Mouse (Mus musculus) stomach, embryonic 15.5 days (tissue): ENCODE data around the gene Fuca1. TPM values are rescaled to one million over a fixed set of nuclear protein-coding genes. Genes with fewer than 3 reads are reported as not detected.
A peak's percentile ranks its signal among the peaks of the same experiment; 100 is the strongest.

Experiments
- ATAC-seq: fragments of 200-750 bp; cut with Nextera tagmentation; 2 replicates; pipeline ENCODE4 v1.8.0; 2017; ENCODE audit warnings: low read depth, moderate number of reproducible peaks, moderate TSS enrichment; ENCODE audit not compliant: insufficient read depth, low FRiP score
- H3K27ac ChIP-seq: fragments of 300-500 bp; sonication (generic); 2 replicates; pipeline ENCODE4 v1.5.1; 2015; ENCODE audit warnings: mild to moderate bottlenecking, inconsistent platforms
- H3K27me3 ChIP-seq: fragments of 300-500 bp; sonication (generic); replicated peaks from 2 replicates; pipeline ENCODE4 v1.6.1; 2015; ENCODE audit warnings: inconsistent platforms
- H3K36me3 ChIP-seq: fragments of 300-500 bp; sonication (generic); 2 replicates; pipeline ENCODE4 v1.6.1; 2015; ENCODE audit warnings: inconsistent platforms
- H3K4me1 ChIP-seq: fragments of 300-500 bp; sonication (generic); 2 replicates; pipeline ENCODE4 v1.6.1; 2015; ENCODE audit warnings: inconsistent platforms
- H3K4me2 ChIP-seq: fragments of 300-500 bp; sonication (generic); 2 replicates; pipeline ENCODE4 v1.6.1; 2015; ENCODE audit warnings: mild to moderate bottlenecking, inconsistent platforms
- H3K4me3 ChIP-seq: fragments of 300-500 bp; sonication (generic); replicated peaks from 2 replicates; pipeline ENCODE4 v1.5.1; 2015; ENCODE audit warnings: inconsistent platforms
- H3K9ac ChIP-seq: fragments of 300-500 bp; sonication (generic); 2 replicates; pipeline ENCODE4 v1.6.1; 2015; ENCODE audit warnings: inconsistent platforms
- H3K9me3 ChIP-seq: fragments of 300-500 bp; sonication (generic); 2 replicates; pipeline ENCODE4 v1.6.1; 2016; ENCODE audit warnings: inconsistent platforms
- WGBS: fragments of 180-500 bp; shearing (Covaris S2); methylation state at CpG from one replicate; pipeline ENCODE4 v1.1.7; 2015; 5-methylcytosine and 5-hydroxymethylcytosine counted together
- polyA plus RNA-seq: library from polyadenylated mRNA; unstranded; fragments of >200 nt; fragmentation: Nextera tagmentation; extraction: Ambion mirVana; gene quantifications from 2 replicates; pipeline ENCODE4 v1.2.1, GENCODE M21; 2015

Fuca1 gene
- polyA plus RNA-seq, 1 experiment from 2014 or later, result 96.3 TPM

- ATAC-seq, result no peak
- Histone ChIP-seq H3K4me3 (no peak overlapping the region), H3K27ac (no peak overlapping the region), H3K27me3 (no peaks in the 10 kb centered on the region), H3K9ac (no peak overlapping the region), H3K4me2 (no peak overlapping the region), H3K36me3 (no peaks in the 10 kb centered on the region), H3K4me1 (no peaks in the 10 kb centered on the region), H3K9me3 (no peaks in the 10 kb centered on the region)
- 23% methylated on average over 3 of the region's 3 CpGs for WGBS
These were observed 7.7 kb upstream of the Fuca1 start for GRCm38 (mm10) chr4:135912835-135913234.

DNA sequence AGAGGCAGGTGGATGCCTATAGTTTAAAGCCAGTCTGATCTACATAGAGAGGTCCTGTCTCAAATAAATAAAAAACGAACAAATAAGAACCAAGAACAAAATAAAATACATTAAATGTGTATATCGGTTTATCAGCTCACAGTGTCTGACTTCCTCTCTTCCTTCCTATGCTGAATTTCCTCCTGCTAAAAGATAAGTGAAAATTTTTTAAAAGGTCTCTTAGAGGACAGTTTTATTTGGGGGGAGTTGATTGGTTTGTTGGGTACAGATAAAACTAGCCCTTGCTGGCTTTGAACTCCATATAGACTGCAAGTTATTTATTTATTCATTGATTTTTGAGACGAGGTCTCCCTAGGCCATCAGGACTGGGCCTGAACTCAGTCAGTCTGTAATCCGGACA is 7.1 kb upstream of the Fuca1 start:
- H3K27ac ChIP-seq, result no peak overlapping the region
- no peak overlapping the region for H3K4me2 ChIP-seq
- no peaks in the 10 kb centered on the region for H3K4me1 ChIP-seq
- no peak overlapping the region for H3K9ac ChIP-seq
- no peak for ATAC-seq
- H3K36me3 ChIP-seq, result no peaks in the 10 kb centered on the region
- no peaks in the 10 kb centered on the region for H3K27me3 ChIP-seq
- H3K9me3 ChIP-seq, result no peaks in the 10 kb centered on the region
- WGBS, result 59% methylated on average over 4 of the region's 4 CpGs
- H3K4me3 ChIP-seq, result no peak overlapping the region

DNA sequence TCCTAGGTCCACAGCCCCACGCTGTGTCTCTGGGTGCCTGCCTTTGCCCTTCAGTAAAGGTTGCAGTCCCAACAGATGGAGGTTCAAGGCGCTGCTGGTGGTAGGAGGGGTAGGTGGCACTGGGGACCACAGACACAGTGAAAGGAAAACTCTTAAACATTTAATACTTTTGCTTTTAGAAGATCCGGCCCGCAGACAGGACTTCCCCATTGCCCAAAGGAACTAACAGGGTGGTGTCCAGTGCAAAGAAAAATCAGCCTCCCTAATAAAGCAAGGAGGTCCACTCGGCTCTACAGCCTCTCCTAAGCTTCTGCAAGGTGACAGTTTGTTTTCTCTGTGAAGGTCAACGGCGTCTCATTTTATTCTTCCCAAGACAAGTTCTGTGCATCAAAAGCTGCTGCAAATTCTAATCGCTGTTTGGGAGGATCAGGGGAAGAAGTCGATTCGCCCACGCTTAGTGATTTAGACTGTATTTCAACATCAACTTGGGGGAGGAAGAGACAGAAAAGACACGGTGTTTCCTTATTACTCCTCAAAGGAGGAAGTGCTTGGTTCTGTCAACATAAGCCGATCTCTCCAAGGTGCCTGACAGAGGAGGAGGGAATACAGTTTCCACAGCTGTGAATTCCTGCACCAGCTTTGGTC is 1.8 kb upstream of the Fuca1 start:
- no peak overlapping the region for H3K9ac ChIP-seq
- H3K4me1 ChIP-seq, result no peaks in the 10 kb centered on the region
- H3K27ac ChIP-seq, result peak overlapping the region; percentile 45
- 0 out of 2 replicates have a peak, but pooled peaks cover 6% of the 10 kb centered on the region for H3K36me3 ChIP-seq
- H3K27me3 ChIP-seq, result no peaks in the 10 kb centered on the region
- H3K4me2 ChIP-seq, result no peak overlapping the region
- no peak overlapping the region for H3K4me3 ChIP-seq
- no peak for ATAC-seq
- 76% methylated on average over 13 of the region's 13 CpGs for WGBS
- no peaks in the 10 kb centered on the region for H3K9me3 ChIP-seq

DNA sequence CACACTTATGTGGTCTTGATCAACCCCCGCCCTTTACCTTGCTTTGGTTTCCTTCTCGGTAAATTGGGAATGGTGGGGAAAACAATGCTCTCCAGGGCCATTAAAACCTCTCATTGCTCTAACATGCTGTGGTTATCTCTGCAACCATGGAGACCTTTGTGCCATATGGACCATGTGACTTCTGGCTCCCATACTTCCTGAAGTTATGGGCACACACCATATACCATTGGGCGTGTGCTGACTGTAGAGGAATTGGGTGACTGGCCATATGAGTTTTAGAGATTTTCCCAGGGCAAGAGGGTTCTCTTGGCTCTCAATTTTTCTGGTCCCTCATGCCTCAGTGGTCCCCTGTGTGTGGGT is 1.3 kb upstream of the Fuca1 start:
- no peak overlapping the region for H3K4me2 ChIP-seq
- H3K4me1 ChIP-seq, result no peaks in the 10 kb centered on the region
- H3K9ac ChIP-seq, result no peak overlapping the region
- 88% methylated on average over 3 of the region's 3 CpGs for WGBS
- no peaks in the 10 kb centered on the region for H3K27me3 ChIP-seq
- H3K27ac ChIP-seq, result no peak overlapping the region; the same call in 1 of the 2 replicates
- no peak overlapping the region for H3K4me3 ChIP-seq
- H3K36me3 ChIP-seq, result 0 out of 2 replicates have a peak, but pooled peaks cover 6% of the 10 kb centered on the region
- H3K9me3 ChIP-seq, result no peaks in the 10 kb centered on the region
- no peak for ATAC-seq

GRCm38 (mm10) chr4:135921257-135922120 is 954 bp downstream of the Fuca1 start:
- ATAC-seq, result no peak
- Histone ChIP-seq H3K9me3 (no peaks in the 10 kb centered on the region), H3K36me3 (peaks cover 18% of the 10 kb centered on the region), H3K27me3 (no peaks in the 10 kb centered on the region), H3K4me1 (no peaks in the 10 kb centered on the region), H3K27ac (peak overlapping the region; percentile 86), H3K4me3 (peak overlapping the region; percentile 90), H3K4me2 (peak overlapping the region; percentile 95), H3K9ac (peak overlapping the region; percentile 77)
- WGBS, result 3% methylated on average over 26 of the region's 26 CpGs

DNA sequence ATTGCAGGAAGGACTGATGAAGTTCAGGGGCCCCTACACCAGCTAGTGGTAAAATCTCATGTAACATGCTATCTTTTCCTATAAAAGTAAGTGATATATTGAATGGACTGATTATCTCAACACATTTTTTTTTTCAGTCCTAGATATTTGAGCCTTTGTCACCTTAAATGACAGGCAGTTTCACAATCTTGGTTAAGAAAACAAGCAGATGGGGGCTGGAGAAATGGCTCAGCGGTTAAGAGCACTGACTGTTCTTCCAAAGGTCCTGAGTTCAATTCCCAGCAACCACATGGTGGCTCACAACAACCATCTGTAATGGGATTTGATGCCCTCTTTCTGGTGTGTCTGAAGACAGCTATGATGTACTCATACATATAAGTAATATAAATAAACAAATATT is 1.7 kb downstream of the Fuca1 start:
- Histone ChIP-seq H3K9ac (no peak overlapping the region), H3K27me3 (no peaks in the 10 kb centered on the region), H3K27ac (no peak overlapping the region), H3K4me1 (no peaks in the 10 kb centered on the region), H3K4me3 (peak overlapping the region; percentile 90; the same call in 1 of the 2 replicates), H3K9me3 (no peaks in the 10 kb centered on the region), H3K4me2 (peak overlapping the region; percentile 95), H3K36me3 (peaks cover 20% of the 10 kb centered on the region)
- 67% methylated on average over 1 of the region's 1 CpGs for WGBS
- ATAC-seq, result no peak

DNA sequence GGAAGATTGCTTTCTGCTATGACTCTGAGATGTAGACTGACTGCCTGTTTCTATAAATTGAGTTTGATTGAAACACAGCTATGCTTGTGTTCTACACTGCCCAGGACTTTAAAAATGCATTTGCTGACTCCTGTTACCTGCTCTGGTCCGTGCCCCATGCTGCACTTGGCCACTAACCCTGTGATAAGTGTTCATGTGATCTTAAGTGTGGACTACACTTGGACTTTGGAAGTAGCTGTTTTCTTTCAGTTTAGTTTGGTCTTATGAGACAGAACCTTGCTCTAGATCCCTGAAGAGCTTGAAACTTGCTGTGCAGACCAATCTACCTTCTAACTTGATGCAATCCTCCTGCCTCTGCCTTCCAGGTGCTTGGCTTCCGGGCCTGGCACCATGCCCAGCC is 3.9 kb downstream of the Fuca1 start:
- 73% methylated on average over 2 of the region's 2 CpGs for WGBS

DNA sequence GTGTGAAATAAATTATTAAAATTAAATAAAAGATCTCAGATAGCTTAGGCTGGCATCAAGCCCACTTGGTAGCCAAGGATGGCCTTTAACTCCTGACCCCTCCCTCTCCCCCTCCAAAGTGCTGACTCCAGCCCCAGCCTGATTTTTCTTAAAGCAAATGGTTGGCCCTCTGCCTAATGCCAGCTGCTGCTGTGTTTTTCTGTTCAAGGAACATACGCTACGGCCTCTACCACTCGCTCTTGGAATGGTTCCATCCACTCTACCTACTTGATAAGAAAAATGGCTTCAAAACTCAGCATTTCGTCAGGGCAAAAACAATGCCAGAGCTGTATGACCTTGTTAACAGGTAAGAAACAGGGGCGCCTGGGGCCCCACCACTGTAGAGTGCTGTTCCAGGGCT is 4.8 kb downstream of the Fuca1 start:
- no peaks in the 10 kb centered on the region for H3K9me3 ChIP-seq
- peaks cover 27% of the 10 kb centered on the region for H3K36me3 ChIP-seq
- H3K4me3 ChIP-seq, result no peak overlapping the region
- no peaks in the 10 kb centered on the region for H3K4me1 ChIP-seq
- H3K9ac ChIP-seq, result no peak overlapping the region
- no peak overlapping the region for H3K4me2 ChIP-seq
- ATAC-seq, result no peak
- WGBS, result 75% methylated on average over 5 of the region's 5 CpGs
- no peaks in the 10 kb centered on the region for H3K27me3 ChIP-seq
- H3K27ac ChIP-seq, result no peak overlapping the region

More for the DNA sequence above, 3.9 kb downstream of the Fuca1 start:
- Histone ChIP-seq H3K9me3 (no peaks in the 10 kb centered on the region), H3K9ac (no peak overlapping the region), H3K27ac (no peak overlapping the region), H3K4me2 (no peak overlapping the region), H3K4me1 (no peaks in the 10 kb centered on the region), H3K36me3 (peaks cover 27% of the 10 kb centered on the region), H3K4me3 (no peak overlapping the region), H3K27me3 (no peaks in the 10 kb centered on the region)
- ATAC-seq, result no peak

DNA sequence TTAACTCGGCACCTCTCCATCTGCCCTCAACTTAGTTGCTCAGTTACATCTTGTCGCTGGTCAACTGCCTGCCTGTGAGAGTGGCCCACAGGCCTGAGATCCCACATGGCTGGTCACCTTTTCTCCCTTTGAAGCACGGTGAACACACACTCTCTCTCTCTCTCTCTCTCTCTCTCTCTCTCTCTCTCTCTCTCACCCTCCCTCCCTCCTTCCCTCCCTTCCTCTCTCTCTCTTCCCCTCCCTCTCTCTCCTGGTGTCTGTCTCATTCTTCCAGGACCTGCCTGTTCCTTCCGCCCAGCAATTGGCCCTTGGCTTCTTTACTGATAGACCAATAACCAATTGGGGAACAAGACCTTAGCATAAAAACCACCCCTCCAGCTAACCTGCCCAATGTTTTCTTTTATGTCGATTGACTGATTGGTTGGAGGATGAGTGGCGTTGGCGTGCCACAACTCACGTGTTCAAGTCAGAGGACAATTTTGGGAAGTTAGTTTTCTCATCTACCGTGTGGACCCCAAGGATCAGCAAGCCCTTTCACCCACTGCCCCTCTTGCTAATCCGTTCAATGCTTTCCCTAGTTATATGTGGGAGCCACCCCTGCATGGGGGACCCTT is 5.8 kb downstream of the Fuca1 start:
- H3K9me3 ChIP-seq, result no peaks in the 10 kb centered on the region
- ATAC-seq, result no peak
- H3K9ac ChIP-seq, result no peak overlapping the region
- no peak overlapping the region for H3K4me3 ChIP-seq
- H3K4me2 ChIP-seq, result no peak overlapping the region
- H3K4me1 ChIP-seq, result no peaks in the 10 kb centered on the region
- H3K36me3 ChIP-seq, result peaks cover 27% of the 10 kb centered on the region
- 82% methylated on average over 10 of the region's 10 CpGs for WGBS
- no peak overlapping the region for H3K27ac ChIP-seq
- no peaks in the 10 kb centered on the region for H3K27me3 ChIP-seq

DNA sequence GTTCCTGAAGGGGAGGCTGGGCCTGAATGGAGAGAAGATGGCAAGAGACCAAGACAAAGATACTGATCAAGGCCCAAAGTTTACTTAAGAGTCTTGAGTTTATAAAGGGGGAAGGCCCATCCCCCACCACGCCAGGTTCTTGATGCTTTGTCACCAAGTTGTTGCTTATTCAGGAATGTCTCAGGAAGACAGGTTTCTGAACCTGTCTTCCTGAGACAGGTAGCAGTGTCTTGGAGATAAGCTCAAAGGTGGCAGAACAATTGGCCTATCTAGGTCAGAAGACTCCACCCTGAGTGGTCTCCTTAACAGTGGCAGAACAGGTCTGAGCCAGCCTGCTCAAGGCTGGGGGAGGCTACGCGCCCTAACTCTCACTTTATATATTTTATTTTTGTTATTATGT is 6.3 kb downstream of the Fuca1 start:
- 86% methylated on average over 3 of the region's 3 CpGs for WGBS
- ATAC-seq, result no peak
- Histone ChIP-seq H3K9ac (no peak overlapping the region), H3K4me1 (no peaks in the 10 kb centered on the region), H3K36me3 (peaks cover 27% of the 10 kb centered on the region), H3K27me3 (no peaks in the 10 kb centered on the region), H3K4me3 (no peak overlapping the region), H3K9me3 (no peaks in the 10 kb centered on the region), H3K27ac (no peak overlapping the region), H3K4me2 (no peak overlapping the region)

- Histone ChIP-seq H3K9ac (no peak overlapping the region), H3K4me2 (no peak overlapping the region), H3K27me3 (no peaks in the 10 kb centered on the region), H3K9me3 (no peaks in the 10 kb centered on the region), H3K27ac (no peak overlapping the region), H3K4me1 (no peaks in the 10 kb centered on the region), H3K4me3 (no peak overlapping the region), H3K36me3 (peaks cover 23% of the 10 kb centered on the region)
- no peak for ATAC-seq
- 85% methylated on average over 9 of the region's 9 CpGs for WGBS
These were observed 7.8 kb downstream of the Fuca1 start for GRCm38 (mm10) chr4:135928376-135928775.

DNA sequence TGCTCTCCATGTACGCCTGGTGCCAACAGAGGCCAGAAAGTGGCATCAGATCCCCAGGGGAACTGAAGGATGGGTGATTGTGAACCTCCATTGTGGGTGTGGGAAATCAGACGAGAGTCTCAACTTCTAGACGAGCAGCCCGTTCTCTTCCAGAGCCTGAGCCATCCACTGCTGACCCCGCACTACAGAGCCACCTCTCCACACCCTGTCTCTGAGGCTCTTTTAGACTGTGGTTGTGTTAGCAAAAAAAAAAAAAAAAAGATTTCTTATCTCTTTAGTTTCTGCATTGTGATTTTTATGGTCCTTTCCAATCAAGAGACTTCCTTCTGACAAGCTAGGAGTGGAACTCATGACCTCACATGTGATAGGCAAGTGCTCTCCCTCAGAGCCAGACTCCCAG is 8.9 kb downstream of the Fuca1 start:
- no peak overlapping the region for H3K9ac ChIP-seq
- H3K4me2 ChIP-seq, result no peak overlapping the region
- ATAC-seq, result no peak
- no peak overlapping the region for H3K4me3 ChIP-seq
- no peaks in the 10 kb centered on the region for H3K4me1 ChIP-seq
- no peaks in the 10 kb centered on the region for H3K9me3 ChIP-seq
- H3K27ac ChIP-seq, result no peak overlapping the region
- WGBS, result 87% methylated on average over 5 of the region's 5 CpGs
- H3K27me3 ChIP-seq, result no peaks in the 10 kb centered on the region
- H3K36me3 ChIP-seq, result peaks cover 27% of the 10 kb centered on the region
